Mouse (Mus musculus): ENCODE data around the gene Adgrf1. TPM values are rescaled to one million over a fixed set of nuclear protein-coding genes. Genes with fewer than 3 reads are reported as not detected.

The Adgrf1 gene
- total and polyA plus RNA-seq, 2 experiments from 2014 or later, result not detected

DNA sequence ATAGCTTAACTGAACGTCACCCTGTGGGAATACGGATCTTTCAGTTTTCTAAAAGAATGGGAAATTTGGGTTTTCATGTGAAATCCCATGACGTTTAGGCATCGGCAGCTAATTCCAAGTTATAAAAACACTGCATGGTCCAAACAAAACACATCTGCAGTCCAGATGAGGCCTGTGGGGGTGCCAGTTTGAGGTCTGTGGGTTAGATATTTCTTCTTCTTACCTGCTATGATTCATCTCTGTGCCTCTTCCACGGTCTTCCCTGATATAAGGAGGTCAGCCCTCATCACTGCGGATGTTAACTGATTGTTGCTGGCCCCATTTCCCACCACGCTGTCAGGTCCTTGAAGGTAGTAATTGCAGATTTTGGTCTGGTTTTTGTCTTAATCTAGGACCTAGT is 5.4 kb upstream of the Adgrf1 start:
- no peak overlapping the region for H3K4me3 ChIP-seq (ENCODE audit: low read depth, low read length)
- no peaks in the 10 kb centered on the region for H3K27me3 ChIP-seq (ENCODE audit: insufficient read depth, low read length)
- DNase-seq (ENCODE audit: low spot score) (no peak), ATAC-seq (ENCODE audit: low FRiP score) (peak; percentile 13; the same call in 1 of the 2 replicates)
- no peak overlapping the region for H3K4me2 ChIP-seq (ENCODE audit: low read depth, low read length, poor library complexity, severe bottlenecking)
- 84% methylated on average over 7 of the region's 7 CpGs for WGBS
- H3K9ac ChIP-seq (replicated peaks; ENCODE audit: low read length, poor library complexity, severe bottlenecking), result no peak overlapping the region
- no peaks in the 10 kb centered on the region for H3K4me1 ChIP-seq (ENCODE audit: insufficient read depth, low read length)
- no peak overlapping the region for H3K27ac ChIP-seq (ENCODE audit: low read depth, low read length)
- no peaks in the 10 kb centered on the region for H3K36me3 ChIP-seq (ENCODE audit: insufficient read depth, low read length)
- TF ChIP-seq CTCF (IDR thresholded peaks at IDR 0.05), result no peak
- H3K9me3 ChIP-seq (ENCODE audit: low read length), result no peaks in the 10 kb centered on the region

DNA sequence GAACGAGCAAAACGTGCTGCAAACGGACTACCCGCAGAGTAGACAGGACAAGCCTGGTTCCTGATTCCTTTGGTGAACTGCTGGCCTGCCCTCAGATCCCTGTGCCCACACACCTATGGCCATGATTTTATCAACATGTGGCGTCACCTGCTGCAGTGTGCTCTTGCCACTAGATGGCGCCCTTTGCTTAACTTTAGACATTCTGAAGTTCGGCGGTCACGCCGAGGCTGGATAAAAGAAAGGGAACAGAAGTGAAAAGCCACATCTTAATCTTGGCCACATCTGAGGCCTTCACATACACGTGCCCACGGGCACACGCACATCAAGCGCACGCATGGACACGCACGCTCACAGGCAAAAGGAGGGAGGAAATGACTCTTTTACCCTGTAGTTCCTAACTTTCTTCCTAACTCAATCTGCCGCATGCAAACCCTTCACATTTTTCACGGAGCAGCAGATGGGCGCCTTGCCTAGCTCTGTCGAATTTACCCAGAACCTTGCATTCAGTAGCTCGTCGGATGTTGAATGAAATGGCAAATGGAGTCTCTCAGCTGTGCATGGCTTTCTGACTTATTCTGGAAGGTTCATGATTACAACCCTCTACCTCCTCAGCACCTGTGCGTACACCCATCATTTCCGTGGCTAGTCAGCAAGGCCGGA is 4.8 kb upstream of the Adgrf1 start:
- DNase-seq (ENCODE audit: low spot score), result peak; percentile 92
- no peak overlapping the region for H3K9ac ChIP-seq (replicated peaks; ENCODE audit: low read length, poor library complexity, severe bottlenecking)
- ATAC-seq (ENCODE audit: low FRiP score), result peak; percentile 87
- H3K4me3 ChIP-seq (ENCODE audit: low read depth, low read length), result no peak overlapping the region
- WGBS, result 22% methylated on average over 26 of the region's 26 CpGs
- no peaks in the 10 kb centered on the region for H3K36me3 ChIP-seq (ENCODE audit: insufficient read depth, low read length)
- peak overlapping the region; percentile 37; the same call in 1 of the 2 replicates for H3K4me2 ChIP-seq (ENCODE audit: low read depth, low read length, poor library complexity, severe bottlenecking)
- H3K4me1 ChIP-seq (ENCODE audit: insufficient read depth, low read length), result no peaks in the 10 kb centered on the region
- TF ChIP-seq CTCF (IDR thresholded peaks at IDR 0.05), result peak; percentile 99
- no peaks in the 10 kb centered on the region for H3K9me3 ChIP-seq (ENCODE audit: low read length)
- no peaks in the 10 kb centered on the region for H3K27me3 ChIP-seq (ENCODE audit: insufficient read depth, low read length)
- H3K27ac ChIP-seq (ENCODE audit: low read depth, low read length), result no peak overlapping the region

DNA sequence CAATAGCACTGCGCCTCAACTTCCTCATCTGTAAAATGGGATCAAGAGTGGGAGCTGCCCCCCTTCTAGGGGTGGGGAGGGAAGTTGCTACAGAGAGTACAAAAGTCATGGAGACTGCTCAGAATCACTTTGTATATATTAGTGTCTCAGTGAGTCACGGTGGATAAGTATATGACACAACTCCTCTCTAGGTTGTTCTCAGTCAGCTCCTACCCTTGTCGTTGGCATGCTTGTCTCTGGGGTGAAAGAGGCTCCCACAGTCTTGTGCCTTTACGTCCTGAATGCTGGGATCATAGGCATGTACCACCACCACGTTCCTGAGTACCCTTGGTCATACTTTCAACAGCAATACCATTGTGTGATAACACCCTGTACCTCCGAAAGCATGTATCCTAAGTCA is 4.2 kb upstream of the Adgrf1 start:
- Histone ChIP-seq H3K27me3 (ENCODE audit: insufficient read depth, low read length) (no peaks in the 10 kb centered on the region), H3K27ac (ENCODE audit: low read depth, low read length) (no peak overlapping the region), H3K4me2 (ENCODE audit: low read depth, low read length, poor library complexity, severe bottlenecking) (no peak overlapping the region), H3K36me3 (ENCODE audit: insufficient read depth, low read length) (no peaks in the 10 kb centered on the region), H3K9ac (replicated peaks; ENCODE audit: low read length, poor library complexity, severe bottlenecking) (no peak overlapping the region), H3K9me3 (ENCODE audit: low read length) (no peaks in the 10 kb centered on the region), H3K4me3 (ENCODE audit: low read depth, low read length) (no peak overlapping the region), H3K4me1 (ENCODE audit: insufficient read depth, low read length) (no peaks in the 10 kb centered on the region)
- DNase-seq (ENCODE audit: low spot score) (no peak), ATAC-seq (ENCODE audit: low FRiP score) (no peak)
- no peak for TF ChIP-seq CTCF (IDR thresholded peaks at IDR 0.05)
- WGBS, result 91% methylated on average over 6 of the region's 6 CpGs

DNA sequence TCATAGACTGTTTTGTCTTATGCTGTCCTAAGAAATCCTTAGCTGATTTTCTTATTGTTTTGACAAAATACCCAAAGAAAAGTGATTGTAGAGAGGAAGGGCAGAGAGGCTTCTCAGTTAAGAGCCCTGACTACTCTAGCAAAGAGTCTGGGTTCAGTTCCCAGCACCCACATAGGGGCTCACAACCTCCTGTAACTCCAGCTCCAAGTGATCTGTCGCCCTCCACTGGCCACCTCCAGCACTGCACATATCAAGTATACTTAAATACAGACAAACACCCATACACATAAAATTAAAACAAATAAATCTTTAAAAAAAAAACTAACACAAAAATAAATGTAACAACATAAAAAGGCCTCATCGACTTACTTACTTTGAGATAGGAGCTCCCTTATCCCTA is 3.5 kb upstream of the Adgrf1 start:
- 88% methylated on average over 2 of the region's 2 CpGs for WGBS
- TF ChIP-seq CTCF (IDR thresholded peaks at IDR 0.05), result no peak
- Histone ChIP-seq H3K27me3 (ENCODE audit: insufficient read depth, low read length) (no peaks in the 10 kb centered on the region), H3K4me2 (ENCODE audit: low read depth, low read length, poor library complexity, severe bottlenecking) (no peak overlapping the region), H3K36me3 (ENCODE audit: insufficient read depth, low read length) (no peaks in the 10 kb centered on the region), H3K9me3 (ENCODE audit: low read length) (no peaks in the 10 kb centered on the region), H3K27ac (ENCODE audit: low read depth, low read length) (no peak overlapping the region), H3K9ac (replicated peaks; ENCODE audit: low read length, poor library complexity, severe bottlenecking) (no peak overlapping the region), H3K4me1 (ENCODE audit: insufficient read depth, low read length) (no peaks in the 10 kb centered on the region), H3K4me3 (ENCODE audit: low read depth, low read length) (no peak overlapping the region)
- ATAC-seq (ENCODE audit: low FRiP score), result no peak
- DNase-seq (ENCODE audit: low spot score), result no peak

DNA sequence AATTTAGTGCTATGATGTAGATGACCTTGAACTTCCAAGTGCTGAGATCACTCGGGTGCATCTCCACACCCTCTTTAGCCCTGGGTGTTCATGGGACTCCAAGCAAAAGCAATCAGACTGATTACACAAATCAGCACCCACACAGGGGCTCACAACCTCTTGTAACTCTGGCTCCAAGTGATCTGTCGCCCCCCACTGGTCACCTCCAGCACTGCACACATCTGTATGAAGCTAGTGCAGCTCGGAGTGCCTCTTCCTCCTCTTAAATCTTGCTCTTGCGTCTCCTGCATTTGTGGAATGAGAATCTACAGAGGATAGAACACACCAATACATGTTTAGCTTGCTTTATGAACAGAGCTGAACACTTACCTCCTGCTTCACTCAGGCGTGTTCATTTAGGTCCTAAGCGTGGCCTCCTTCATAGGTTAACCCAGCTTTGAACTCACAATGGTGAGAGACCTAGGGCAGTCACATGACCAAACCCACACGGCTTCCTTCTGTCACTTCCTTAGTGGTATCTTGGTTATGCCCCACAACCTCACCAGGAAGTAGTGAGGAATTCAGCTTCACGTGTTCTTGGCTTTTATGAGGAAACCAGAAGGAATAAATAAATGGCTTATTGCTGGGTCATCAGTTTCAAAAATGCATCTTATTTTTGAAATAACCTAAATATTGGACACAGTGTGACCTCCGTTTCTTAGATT is 2.9 kb upstream of the Adgrf1 start:
- Histone ChIP-seq H3K36me3 (ENCODE audit: insufficient read depth, low read length) (no peaks in the 10 kb centered on the region), H3K27ac (ENCODE audit: low read depth, low read length) (no peak overlapping the region), H3K4me1 (ENCODE audit: insufficient read depth, low read length) (no peaks in the 10 kb centered on the region), H3K27me3 (ENCODE audit: insufficient read depth, low read length) (no peaks in the 10 kb centered on the region), H3K9me3 (ENCODE audit: low read length) (no peaks in the 10 kb centered on the region), H3K9ac (replicated peaks; ENCODE audit: low read length, poor library complexity, severe bottlenecking) (no peak overlapping the region), H3K4me3 (ENCODE audit: low read depth, low read length) (no peak overlapping the region), H3K4me2 (ENCODE audit: low read depth, low read length, poor library complexity, severe bottlenecking) (no peak overlapping the region)
- no peak for ATAC-seq (ENCODE audit: low FRiP score)
- DNase-seq (ENCODE audit: low spot score), result no peak
- 91% methylated on average over 9 of the region's 9 CpGs for WGBS
- TF ChIP-seq CTCF (IDR thresholded peaks at IDR 0.05), result peak; percentile 39

DNA sequence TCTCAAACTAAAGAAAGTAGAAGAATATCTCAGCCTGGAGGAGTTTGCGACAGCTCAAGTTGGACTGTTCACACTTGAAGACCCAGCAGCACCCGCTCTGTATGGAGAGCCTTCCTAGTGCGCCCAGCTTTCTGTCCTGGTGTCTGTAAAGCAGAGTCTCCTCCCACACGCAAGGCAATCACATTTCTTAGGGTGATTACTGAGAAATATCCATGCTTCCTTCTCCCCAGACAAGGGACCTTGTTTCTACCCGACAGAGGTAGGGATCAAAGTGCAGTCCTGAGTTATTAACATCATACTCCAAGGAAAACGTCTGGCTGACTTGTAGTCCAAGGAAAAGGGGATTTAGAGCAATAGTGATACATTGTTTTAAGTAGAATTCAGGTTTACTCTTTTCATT is 6.1 kb downstream of the Adgrf1 start:
- WGBS, result 83% methylated on average over 6 of the region's 6 CpGs
- Histone ChIP-seq H3K9me3 (ENCODE audit: low read length) (no peaks in the 10 kb centered on the region), H3K27me3 (ENCODE audit: insufficient read depth, low read length) (no peaks in the 10 kb centered on the region), H3K36me3 (ENCODE audit: insufficient read depth, low read length) (no peaks in the 10 kb centered on the region), H3K4me2 (ENCODE audit: low read depth, low read length, poor library complexity, severe bottlenecking) (no peak overlapping the region), H3K4me3 (ENCODE audit: low read depth, low read length) (no peak overlapping the region), H3K4me1 (ENCODE audit: insufficient read depth, low read length) (no peaks in the 10 kb centered on the region), H3K27ac (ENCODE audit: low read depth, low read length) (no peak overlapping the region), H3K9ac (replicated peaks; ENCODE audit: low read length, poor library complexity, severe bottlenecking) (no peak overlapping the region)
- no peak for TF ChIP-seq CTCF (IDR thresholded peaks at IDR 0.05)
- DNase-seq (ENCODE audit: low spot score) (no peak), ATAC-seq (ENCODE audit: low FRiP score) (no peak)
